Mouse (Mus musculus) liver, embryonic 14.5 days (tissue): Measurements from ENCODE around the gene Clk2.

Experiments
- CTCF ChIP-seq: IDR thresholded peaks from 2 replicates; pipeline ENCODE4 v1.5.1; 2016; ENCODE audit warnings: antibody characterized with exemption, low read depth, control low read depth
- EP300 ChIP-seq: IDR thresholded peaks from 2 replicates; pipeline ENCODE4 v1.6.1; 2016; ENCODE audit warnings: antibody characterized with exemption, low read depth

DNA sequence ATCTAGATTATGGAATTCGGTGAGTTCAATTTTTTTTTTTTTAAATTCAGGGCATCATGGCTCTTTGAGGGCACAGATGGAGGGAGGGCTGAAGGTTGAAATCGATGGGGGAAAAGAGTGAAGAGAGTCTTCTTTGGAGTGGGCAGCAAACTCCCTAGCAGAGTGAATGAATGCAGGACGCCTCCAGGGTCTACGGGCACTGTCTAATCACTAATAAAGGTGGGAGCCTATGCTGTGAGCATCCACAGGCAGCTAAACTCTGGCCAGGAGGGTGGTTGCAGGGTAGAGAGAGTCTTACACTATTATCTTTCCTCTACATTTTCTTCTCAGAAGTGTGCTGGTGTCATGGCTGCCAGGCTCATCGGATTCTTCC, 38.5 kb downstream of the Clk2 start:
- TF ChIP-seq CTCF (no peak), EP300 (no peak)
